Mouse (Mus musculus) megakaryocyte, adult 5-6 weeks (primary cell): ENCODE data around the gene Cib3. TPM values are rescaled to one million over a fixed set of nuclear protein-coding genes. Genes with fewer than 3 reads are reported as not detected.

Experiments used
- total RNA-seq, 2 experiments: library from RNA; stranded (forward) in 1 of 2; stranded (reverse) in 1 of 2; fragments of 153-499, 151-499 nt in 1 of 2; fragments of 221-1000, 200-1000 nt in 1 of 2; gene quantifications; 2 replicates each; pipeline versions ENCODE4 v1.2.3 to v1.2.4; 2015 to 2017

The Cib3 gene
- total RNA-seq, 2 experiments from 2014 or later: 0.55 TPM; not detected in 1

Other genes starting within 250 kb of the Cib3 start
- gene Cyp4f18, start 203.2 kb downstream of the Cib3 start, total RNA-seq (2015): 107 and 114 TPM in 2 replicates
- 65.9 and 74.6 TPM in 2 replicates for gene Cyp4f18, start 203.2 kb downstream of the Cib3 start, total RNA-seq (2017)
- not detected in 2 replicates for gene Olfr372, start 171.6 kb downstream of the Cib3 start, total RNA-seq (2015)
- gene Olfr372, start 171.6 kb downstream of the Cib3 start, total RNA-seq (2017): 0.18 and 0.37 TPM in 2 replicates
- not detected in 2 replicates for gene Olfr373, start 129.7 kb downstream of the Cib3 start, total RNA-seq (2015)
- gene Olfr373, start 129.7 kb downstream of the Cib3 start, total RNA-seq (2017): not detected in 2 replicates
- gene Olfr374, start 105.8 kb downstream of the Cib3 start, total RNA-seq (2015): not detected in 2 replicates
- not detected in 2 replicates for gene Olfr374, start 105.8 kb downstream of the Cib3 start, total RNA-seq (2017)
- 301 and 308 TPM in 2 replicates for gene Tpm4, start 77.9 kb downstream of the Cib3 start, total RNA-seq (2015)
- 515 and 545 TPM in 2 replicates for gene Tpm4, start 77.9 kb downstream of the Cib3 start, total RNA-seq (2017)
- gene Rab8a, start 51.6 kb downstream of the Cib3 start, total RNA-seq (2015): 63.8 and 66.5 TPM in 2 replicates
- gene Rab8a, start 51.6 kb downstream of the Cib3 start, total RNA-seq (2017): 436 and 580 TPM in 2 replicates
- 8.3 and 12.3 TPM in 2 replicates for gene Hsh2d, start 23.2 kb downstream of the Cib3 start, total RNA-seq (2015)
- gene Hsh2d, start 23.2 kb downstream of the Cib3 start, total RNA-seq (2017): 6.7 and 6.9 TPM in 2 replicates
- gene Gm11034, start 799 bp upstream of the Cib3 start, total RNA-seq (2015): not detected in 2 replicates
- not detected in 2 replicates for gene Gm11034, start 799 bp upstream of the Cib3 start, total RNA-seq (2017)
- gene Fam32a, start 6.9 kb upstream of the Cib3 start, total RNA-seq (2015): 68.0 and 69.3 TPM in 2 replicates
- gene Fam32a, start 6.9 kb upstream of the Cib3 start, total RNA-seq (2017): 57.1 and 62.0 TPM in 2 replicates
- gene Ap1m1, start 27.2 kb upstream of the Cib3 start, total RNA-seq (2015): 91.5 and 106 TPM in 2 replicates
- 53.1 and 76.1 TPM in 2 replicates for gene Ap1m1, start 27.2 kb upstream of the Cib3 start, total RNA-seq (2017)
- 40.0 and 43.6 TPM in 2 replicates for gene Gm10282, start 92.4 kb upstream of the Cib3 start, total RNA-seq (2015)
- gene Gm10282, start 92.4 kb upstream of the Cib3 start, total RNA-seq (2017): 40.6 and 43.1 TPM in 2 replicates
- 70.6 and 72.1 TPM in 2 replicates for gene Klf2, start 106.2 kb upstream of the Cib3 start, total RNA-seq (2015)
- 18.9 and 25.5 TPM in 2 replicates for gene Klf2, start 106.2 kb upstream of the Cib3 start, total RNA-seq (2017)
- gene Eps15l1, start 208.6 kb upstream of the Cib3 start, total RNA-seq (2015): 45.7 and 53.4 TPM in 2 replicates
- gene Eps15l1, start 208.6 kb upstream of the Cib3 start, total RNA-seq (2017): 41.9 and 46.5 TPM in 2 replicates
- gene Calr3, start 231.0 kb upstream of the Cib3 start, total RNA-seq (2015): 0.62 TPM in 1 of 2 replicates, not detected in the other
- gene Calr3, start 231.0 kb upstream of the Cib3 start, total RNA-seq (2017): 0.49 TPM in 1 of 2 replicates, not detected in the other
- gene 1700030K09Rik, start 231.0 kb upstream of the Cib3 start, total RNA-seq (2015): 0.89 and 1.5 TPM in 2 replicates
- gene 1700030K09Rik, start 231.0 kb upstream of the Cib3 start, total RNA-seq (2017): 2.8 and 3.0 TPM in 2 replicates